Mouse (Mus musculus) layer of hippocampus, postnatal 36 days (tissue): ENCODE measurements around the gene Pex10. TPM values are rescaled to one million over a fixed set of nuclear protein-coding genes. Genes with fewer than 3 reads are reported as not detected.
A peak's percentile ranks its signal among the peaks of the same experiment; 100 is the strongest.
"Not testable (repeated sequence)": the region's sequence is repeated elsewhere in the genome, so short reads cannot be mapped to it uniquely, and the experiment has no call there.

Source experiments
- DNase-seq, 2 experiments: peaks; one replicate each; pipeline ENCODE4 v3.0.0; 2022
- total RNA-seq, 2 experiments: library from RNA; stranded (reverse); gene quantifications; 2 replicates each; pipeline ENCODE4 v1.2.3; 2021

Gene Pex10
- total RNA-seq, 2 experiments from 2014 or later, result 21.8 to 24.0 TPM

GRCm38 (mm10) chr4:155064474-155064873, 2.3 kb upstream of the Pex10 start:
- DNase-seq, result no peak

- peak; percentile 84 to 87 for DNase-seq
These were observed 614 bp upstream of the Pex10 start for GRCm38 (mm10) chr4:155065970-155066833.

GRCm38 (mm10) chr4:155068357-155068972, 1.6 kb downstream of the Pex10 start:
- no peak for DNase-seq

GRCm38 (mm10) chr4:155069191-155069590, 2.4 kb downstream of the Pex10 start:
- no peak for DNase-seq

- DNase-seq, result no peak
These were observed 3.4 kb downstream of the Pex10 start for GRCm38 (mm10) chr4:155070199-155070598.

GRCm38 (mm10) chr4:155070921-155071320, 4.1 kb downstream of the Pex10 start:
- DNase-seq, result no peak

- DNase-seq, result no peak
These were observed 7.6 kb downstream of the Pex10 start for GRCm38 (mm10) chr4:155074418-155074817.

- no peak for DNase-seq
These were observed 8.3 kb downstream of the Pex10 start for GRCm38 (mm10) chr4:155075137-155075536.

GRCm38 (mm10) chr4:155075813-155076212, 9.0 kb downstream of the Pex10 start:
- no peak for DNase-seq

- no peak for DNase-seq
These were observed 9.9 kb downstream of the Pex10 start for GRCm38 (mm10) chr4:155076677-155077076.

GRCm38 (mm10) chr4:155078808-155079207, 12.0 kb downstream of the Pex10 start:
- DNase-seq, result not testable (repeated sequence)

GRCm38 (mm10) chr4:155079666-155080065, 12.8 kb downstream of the Pex10 start:
- DNase-seq, result no peak

GRCm38 (mm10) chr4:155083553-155083952, 16.7 kb downstream of the Pex10 start:
- no peak for DNase-seq

- no peak for DNase-seq
These were observed 17.5 kb downstream of the Pex10 start for GRCm38 (mm10) chr4:155084351-155084750.

- no peak for DNase-seq
These were observed 18.6 kb downstream of the Pex10 start for GRCm38 (mm10) chr4:155085206-155086107.

GRCm38 (mm10) chr4:155086108-155087024, 19.6 kb downstream of the Pex10 start, which contains the start of the genes Rer1 and Morn1:
TSS of gene Rer1 (minus strand) at chr4:155086382.
TSS of gene Morn1 (plus strand) at chr4:155086577.
- DNase-seq, result peak; percentile 100

GRCm38 (mm10) chr4:155089241-155089640, 22.4 kb downstream of the Pex10 start:
- DNase-seq, result no peak

GRCm38 (mm10) chr4:155090147-155090546, 23.3 kb downstream of the Pex10 start:
- no peak for DNase-seq

GRCm38 (mm10) chr4:155090688-155091449, 24.1 kb downstream of the Pex10 start:
- DNase-seq, result no peak

GRCm38 (mm10) chr4:155092718-155093430, 26.1 kb downstream of the Pex10 start:
- DNase-seq, result no peak
